Mouse (Mus musculus) CH12.LX (cell line): Measurements from ENCODE around the gene Kalrn.

Experiments used
- CTCF ChIP-seq, 2 experiments: IDR thresholded peaks in 1 of 2; conservative IDR thresholded peaks in 1 of 2; 2 replicates each; pipeline ENCODE4 v1.5.1; 2011 to 2012; ENCODE audit warnings: low read depth in 2 of 2, low read length in 2 of 2, improper control_type of control experiment in 1 of 2, inconsistent platforms in 1 of 2, mild to moderate bottlenecking in 1 of 2, moderate library complexity in 1 of 2
- E2F4 ChIP-seq: IDR thresholded peaks from 2 replicates; pipeline ENCODE4 v1.6.1; 2011; ENCODE audit warnings: low read depth, low read length, improper control_type of control experiment; ENCODE audit not compliant: insufficient replicate concordance
- ELF1 ChIP-seq: IDR thresholded peaks from 2 replicates; pipeline ENCODE4 v1.6.1; 2014; ENCODE audit warnings: low read depth, mild to moderate bottlenecking, inconsistent platforms, low read length, improper control_type of control experiment
- ETS1 ChIP-seq: conservative IDR thresholded peaks from 2 replicates; pipeline ENCODE4 v1.6.1; 2012; ENCODE audit warnings: low read depth, mild to moderate bottlenecking, inconsistent platforms, low read length, improper control_type of control experiment, moderate library complexity
- KAT2A ChIP-seq: IDR thresholded peaks from 2 replicates; pipeline ENCODE4 v1.6.1; 2012; ENCODE audit warnings: low read length, improper control_type of control experiment, inconsistent platforms; ENCODE audit not compliant: insufficient replicate concordance
- MEF2A ChIP-seq: IDR thresholded peaks from 2 replicates; pipeline ENCODE4 v1.6.1; 2014; ENCODE audit warnings: low read depth, mild to moderate bottlenecking, inconsistent platforms, low read length, improper control_type of control experiment, borderline replicate concordance
- NELFE ChIP-seq: IDR thresholded peaks from 2 replicates; pipeline ENCODE4 v1.6.1; 2011; ENCODE audit warnings: low read depth, low read length, improper control_type of control experiment
- POLR2A ChIP-seq: IDR thresholded peaks from 2 replicates; pipeline ENCODE4 v1.6.1; 2011; ENCODE audit warnings: low read depth, mild to moderate bottlenecking, improper control_type of control experiment, low read length
- SIN3A ChIP-seq: IDR thresholded peaks from 2 replicates; pipeline ENCODE4 v1.6.1; 2012; ENCODE audit warnings: low read length, improper control_type of control experiment, inconsistent platforms
- TCF12 ChIP-seq: IDR thresholded peaks from 2 replicates; pipeline ENCODE4 v1.6.1; 2014; ENCODE audit warnings: low read depth, mild to moderate bottlenecking, inconsistent platforms, low read length, improper control_type of control experiment
- USF2 ChIP-seq: conservative IDR thresholded peaks from 2 replicates; pipeline ENCODE4 v1.6.1; 2011; ENCODE audit warnings: low read depth, low read length, improper control_type of control experiment
- ZC3H11A ChIP-seq: IDR thresholded peaks from 2 replicates; pipeline ENCODE4 v1.6.1; 2012; ENCODE audit warnings: low read depth, mild to moderate bottlenecking, inconsistent platforms, low read length, improper control_type of control experiment
- ZMIZ1 ChIP-seq: IDR thresholded peaks from 2 replicates; pipeline ENCODE4 v1.6.1; 2012; ENCODE audit warnings: low read depth, mild to moderate bottlenecking, inconsistent platforms, low read length, improper control_type of control experiment
- ZNF384 ChIP-seq: IDR thresholded peaks from 2 replicates; pipeline ENCODE4 v1.6.1; 2012; ENCODE audit warnings: low read depth, low read length, improper control_type of control experiment, inconsistent platforms

DNA sequence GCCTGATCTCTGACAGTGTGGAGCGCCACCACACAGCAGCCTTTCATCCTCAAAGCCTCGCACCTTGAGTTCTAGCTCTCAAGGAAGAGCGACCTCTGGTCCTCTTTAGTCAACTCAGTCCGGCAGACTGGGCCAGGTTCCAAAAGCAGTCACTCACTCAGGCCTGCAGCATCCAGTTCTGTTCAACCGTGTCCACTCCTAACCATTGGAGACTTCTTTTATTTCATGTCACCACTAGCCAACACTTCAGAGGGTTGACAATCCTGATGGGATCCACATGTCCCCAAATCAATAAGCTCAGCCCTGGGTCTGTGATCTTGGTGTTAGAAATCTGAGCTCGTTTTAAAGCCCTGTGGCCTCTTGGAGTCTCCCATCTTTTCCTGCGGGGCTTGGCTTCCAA, 627.3 kb downstream of the Kalrn start:
- TF ChIP-seq ETS1 (no peak), POLR2A (no peak), SIN3A (no peak), E2F4 (no peak), ZMIZ1 (no peak), CTCF (conservative IDR thresholded peaks at IDR 0.05 in 1 of 2, IDR thresholded peaks at IDR 0.05 in 1 of 2; ENCODE audit: low read depth in 2 of 2, low read length in 2 of 2) (no peak), TCF12 (no peak), ELF1 (no peak), MEF2A (no peak), USF2 (no peak), ZC3H11A (no peak), KAT2A (no peak), NELFE (no peak), ZNF384 (no peak)
